Mouse (Mus musculus) hindbrain, embryonic 13.5 days (tissue): ENCODE measurements around the gene Garnl3. TPM values are rescaled to one million over a fixed set of nuclear protein-coding genes. Genes with fewer than 3 reads are reported as not detected.

Experiments
- ATAC-seq: fragments of 200-750 bp; cut with Nextera tagmentation; 2 replicates; pipeline ENCODE4 v1.8.0; 2017; ENCODE audit warnings: moderate TSS enrichment; ENCODE audit not compliant: low FRiP score
- H3K27ac ChIP-seq: fragments of 300-500 bp; sonication (generic); 2 replicates; pipeline ENCODE4 v1.5.1; 2015; ENCODE audit warnings: inconsistent platforms, mild to moderate bottlenecking, moderate library complexity
- H3K27me3 ChIP-seq: fragments of 300-500 bp; sonication (generic); 2 replicates; pipeline ENCODE4 v1.6.1; 2015; ENCODE audit warnings: mild to moderate bottlenecking, inconsistent platforms
- H3K36me3 ChIP-seq: fragments of 300-500 bp; sonication (generic); 2 replicates; pipeline ENCODE4 v1.6.1; 2015; ENCODE audit warnings: mild to moderate bottlenecking, inconsistent platforms
- H3K4me1 ChIP-seq: fragments of 300-500 bp; sonication (generic); replicated peaks from 2 replicates; pipeline ENCODE4 v1.6.1; 2015; ENCODE audit warnings: inconsistent platforms
- H3K4me2 ChIP-seq: fragments of 300-500 bp; sonication (generic); 2 replicates; pipeline ENCODE4 v1.6.1; 2015; ENCODE audit warnings: inconsistent platforms, mild to moderate bottlenecking, moderate library complexity
- H3K4me3 ChIP-seq: fragments of 300-500 bp; sonication (generic); 2 replicates; pipeline ENCODE4 v1.5.1; 2015; ENCODE audit warnings: mild to moderate bottlenecking, inconsistent platforms
- H3K9ac ChIP-seq: fragments of 300-500 bp; sonication (generic); 2 replicates; pipeline ENCODE4 v1.6.1; 2015; ENCODE audit warnings: mild to moderate bottlenecking, inconsistent platforms
- H3K9me3 ChIP-seq: fragments of 300-500 bp; sonication (generic); 2 replicates; pipeline ENCODE4 v1.6.1; 2016; ENCODE audit warnings: inconsistent platforms
- WGBS: fragments of 180-500 bp; shearing (Covaris S2); methylation state at CpG from one replicate; pipeline ENCODE4 v1.1.7; 2015; 5-methylcytosine and 5-hydroxymethylcytosine counted together
- polyA plus RNA-seq: library from polyadenylated mRNA; unstranded; fragments of >200 nt; fragmentation: Nextera tagmentation; extraction: Ambion mirVana; gene quantifications from 2 replicates; pipeline ENCODE4 v1.2.1, GENCODE M21; 2015

Garnl3 gene
- polyA plus RNA-seq, 1 experiment from 2014 or later, result 36.6 TPM

DNA sequence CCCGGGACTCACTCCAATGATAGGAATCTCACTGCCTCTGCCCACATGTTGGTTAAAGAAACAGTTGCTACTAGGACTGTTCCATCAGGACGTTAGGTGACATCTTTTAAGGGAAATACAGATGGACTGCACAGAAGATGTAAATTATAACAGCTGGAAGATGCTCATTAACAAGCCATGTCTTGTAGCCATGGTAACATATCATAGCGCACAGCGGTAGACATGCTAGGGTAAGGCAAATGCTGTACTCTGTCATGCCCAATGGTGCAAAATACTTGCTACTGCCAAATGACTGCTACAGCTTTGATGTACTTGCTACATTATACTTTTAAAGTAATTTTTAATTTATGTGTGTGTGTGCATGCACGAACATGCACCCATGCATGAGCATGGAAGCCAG lies 154.3 kb downstream of the Garnl3 start:
- Histone ChIP-seq H3K9me3 (no peaks in the 10 kb centered on the region), H3K4me2 (no peak overlapping the region), H3K4me3 (no peak overlapping the region), H3K36me3 (peaks cover 43% of the 10 kb centered on the region), H3K27ac (peak overlapping the region; percentile 48; the same call in 1 of the 2 replicates), H3K4me1 (peaks cover 33% of the 10 kb centered on the region), H3K27me3 (no peaks in the 10 kb centered on the region), H3K9ac (no peak overlapping the region)
- WGBS, result 73% methylated on average over 5 of the region's 5 CpGs
- no peak for ATAC-seq

GRCm38 (mm10) chr2:32974216-32974615 lies 157.2 kb downstream of the Garnl3 start:
- Histone ChIP-seq H3K9me3 (no peaks in the 10 kb centered on the region), H3K36me3 (peaks cover 43% of the 10 kb centered on the region), H3K4me3 (no peak overlapping the region), H3K4me1 (peaks cover 23% of the 10 kb centered on the region), H3K4me2 (no peak overlapping the region), H3K9ac (no peak overlapping the region), H3K27me3 (no peaks in the 10 kb centered on the region), H3K27ac (no peak overlapping the region)
- WGBS, result 94% methylated on average over 8 of the region's 8 CpGs
- ATAC-seq, result no peak

- ATAC-seq, result no peak
- Histone ChIP-seq H3K9ac (no peak overlapping the region; the same call in 1 of the 2 replicates), H3K27me3 (no peaks in the 10 kb centered on the region), H3K4me1 (peaks cover 23% of the 10 kb centered on the region), H3K36me3 (peaks cover 38% of the 10 kb centered on the region), H3K27ac (no peak overlapping the region), H3K4me3 (no peak overlapping the region), H3K9me3 (no peaks in the 10 kb centered on the region), H3K4me2 (no peak overlapping the region)
- 32% methylated on average over 9 of the region's 9 CpGs for WGBS
Observed at GRCm38 (mm10) chr2:32971235-32971634, 160.2 kb downstream of the Garnl3 start.

DNA sequence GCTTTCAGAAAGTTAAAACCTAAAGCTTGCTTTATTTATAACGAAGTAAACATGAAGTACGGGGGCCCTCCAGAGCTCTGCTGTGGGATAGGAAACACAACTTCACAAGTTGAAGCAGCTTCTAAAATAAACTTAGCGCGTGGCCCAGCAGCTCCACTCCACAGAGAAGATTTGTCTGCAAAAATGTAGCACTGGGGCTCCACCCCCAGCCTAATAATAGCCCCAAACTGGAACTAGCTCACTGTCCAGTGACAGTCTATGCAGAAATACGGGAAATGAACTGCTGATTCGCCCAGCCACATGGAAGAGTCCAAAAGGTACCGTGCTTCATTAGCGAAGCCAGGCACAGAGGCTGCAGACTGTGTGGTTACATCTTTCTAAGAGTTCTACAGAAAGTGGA lies 162.1 kb downstream of the Garnl3 start:
- no peaks in the 10 kb centered on the region for H3K27me3 ChIP-seq
- ATAC-seq, result no peak
- no peak overlapping the region for H3K27ac ChIP-seq
- H3K4me2 ChIP-seq, result no peak overlapping the region
- no peak overlapping the region for H3K9ac ChIP-seq
- H3K36me3 ChIP-seq, result peaks cover 25% of the 10 kb centered on the region
- H3K4me1 ChIP-seq, result peaks cover 32% of the 10 kb centered on the region
- 88% methylated on average over 8 of the region's 8 CpGs for WGBS
- no peak overlapping the region for H3K4me3 ChIP-seq
- H3K9me3 ChIP-seq, result no peaks in the 10 kb centered on the region

GRCm38 (mm10) chr2:32968024-32968614 lies 163.3 kb downstream of the Garnl3 start:
- H3K27me3 ChIP-seq, result no peaks in the 10 kb centered on the region
- peak overlapping the region; percentile 91 for H3K4me2 ChIP-seq
- no peaks in the 10 kb centered on the region for H3K9me3 ChIP-seq
- WGBS, result 89% methylated on average over 9 of the region's 9 CpGs
- ATAC-seq, result 0 out of 2 replicates have a peak, but pooled peaks have one; percentile 1
- H3K4me3 ChIP-seq, result peak overlapping the region; percentile 55
- H3K36me3 ChIP-seq, result peaks cover 25% of the 10 kb centered on the region
- H3K4me1 ChIP-seq, result peaks cover 44% of the 10 kb centered on the region
- H3K9ac ChIP-seq, result peak overlapping the region; percentile 76
- H3K27ac ChIP-seq, result peak overlapping the region; percentile 93; the same call in 1 of the 2 replicates

GRCm38 (mm10) chr2:32966689-32967631 lies 164.5 kb downstream of the Garnl3 start:
- H3K27me3 ChIP-seq, result no peaks in the 10 kb centered on the region

GRCm38 (mm10) chr2:32966184-32966688 lies 165.2 kb downstream of the Garnl3 start:
- Histone ChIP-seq H3K27me3 (no peaks in the 10 kb centered on the region), H3K9ac (peak overlapping the region; percentile 76), H3K4me3 (peak overlapping the region; percentile 55), H3K9me3 (no peaks in the 10 kb centered on the region), H3K4me1 (peaks cover 54% of the 10 kb centered on the region), H3K36me3 (peaks cover 22% of the 10 kb centered on the region), H3K4me2 (peak overlapping the region; percentile 91), H3K27ac (peak overlapping the region; percentile 93)
- 14% methylated on average over 13 of the region's 13 CpGs for WGBS
- ATAC-seq, result no peak

More at GRCm38 (mm10) chr2:32966689-32967631, 164.5 kb downstream of the Garnl3 start:
- peak; percentile 89 for ATAC-seq
- peaks cover 22% of the 10 kb centered on the region for H3K36me3 ChIP-seq
- H3K4me1 ChIP-seq, result peaks cover 55% of the 10 kb centered on the region
- peak overlapping the region; percentile 93 for H3K27ac ChIP-seq
- peak overlapping the region; percentile 55 for H3K4me3 ChIP-seq
- under 1% methylated on average over 55 of the region's 55 CpGs for WGBS
- no peaks in the 10 kb centered on the region for H3K9me3 ChIP-seq
- H3K4me2 ChIP-seq, result peak overlapping the region; percentile 91
- peak overlapping the region; percentile 76 for H3K9ac ChIP-seq

DNA sequence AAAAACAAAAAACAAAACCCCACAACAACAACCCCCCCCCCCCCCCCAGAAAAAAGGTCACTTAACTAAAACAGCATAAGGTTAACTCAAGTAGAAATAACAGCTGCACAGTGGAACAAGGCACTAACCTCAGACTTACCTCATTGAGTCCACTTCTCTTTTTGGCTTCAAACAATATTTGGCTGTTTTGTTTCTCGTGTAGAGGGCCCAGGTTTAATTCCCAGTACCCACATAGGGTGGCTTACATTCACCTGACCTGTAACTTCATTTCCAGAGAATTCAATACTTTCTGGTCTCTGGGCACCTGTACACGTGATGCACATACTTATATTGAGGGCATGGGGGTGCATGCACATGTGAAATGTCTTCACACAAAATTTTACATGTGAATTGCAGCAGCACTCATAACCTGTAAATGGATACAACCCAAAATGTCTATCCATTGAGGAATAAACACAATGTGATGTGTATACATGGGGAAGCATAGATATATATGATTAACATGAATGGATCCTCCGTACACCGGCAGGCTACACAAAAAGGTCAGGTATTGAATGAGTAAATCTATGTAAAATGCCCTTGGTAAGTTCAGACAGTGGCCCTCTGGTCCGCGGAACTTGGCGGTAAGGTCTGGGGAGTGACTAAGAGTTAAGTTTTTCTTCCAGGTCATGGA lies 165.8 kb downstream of the Garnl3 start:
- H3K27me3 ChIP-seq, result no peaks in the 10 kb centered on the region
- peaks cover 22% of the 10 kb centered on the region for H3K36me3 ChIP-seq
- no peak overlapping the region for H3K27ac ChIP-seq
- no peaks in the 10 kb centered on the region for H3K9me3 ChIP-seq
- ATAC-seq, result no peak
- no peak overlapping the region for H3K9ac ChIP-seq
- no peak overlapping the region for H3K4me3 ChIP-seq
- WGBS, result 19% methylated on average over 7 of the region's 7 CpGs
- no peak overlapping the region for H3K4me2 ChIP-seq
- H3K4me1 ChIP-seq, result peaks cover 58% of the 10 kb centered on the region

DNA sequence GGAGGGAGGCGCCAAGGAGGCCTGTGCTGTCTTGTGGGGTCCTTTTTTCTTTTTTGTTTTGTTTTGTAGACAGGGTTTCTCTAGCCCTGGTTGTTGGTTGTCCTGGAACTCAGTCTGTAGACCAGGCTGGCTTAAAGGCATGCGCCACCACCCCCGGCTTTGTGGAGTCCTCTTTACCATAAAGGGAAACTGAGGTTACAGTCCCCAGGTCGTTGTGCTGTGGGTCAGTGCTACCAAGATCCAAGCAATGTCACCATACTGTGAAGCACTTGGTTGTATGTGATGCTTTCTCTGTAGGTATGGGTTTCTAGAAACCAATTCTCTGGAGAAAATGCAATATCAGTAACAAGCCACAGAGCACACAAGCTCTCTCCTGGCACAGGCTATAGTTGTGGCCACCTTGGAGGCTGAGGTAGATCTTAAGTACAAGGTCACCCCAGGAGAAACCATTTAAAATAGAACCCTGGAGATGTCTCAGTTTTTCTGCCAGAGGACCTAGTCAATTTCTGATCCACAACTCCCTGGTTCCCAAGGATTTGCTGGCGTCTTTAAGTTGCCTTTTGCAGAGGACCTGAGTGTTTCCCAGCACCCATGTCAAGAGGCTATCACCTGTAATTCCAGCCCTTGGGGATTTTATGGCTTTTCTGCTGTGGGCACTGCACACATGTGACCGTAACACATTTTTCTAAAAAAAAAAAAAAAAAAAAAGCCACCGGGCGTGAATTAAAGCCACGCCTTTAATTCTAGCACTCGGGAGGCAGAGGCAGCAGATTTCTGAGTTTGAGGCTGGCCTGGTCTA lies 166.6 kb downstream of the Garnl3 start:
- Histone ChIP-seq H3K9me3 (no peaks in the 10 kb centered on the region), H3K4me3 (no peak overlapping the region)

DNA sequence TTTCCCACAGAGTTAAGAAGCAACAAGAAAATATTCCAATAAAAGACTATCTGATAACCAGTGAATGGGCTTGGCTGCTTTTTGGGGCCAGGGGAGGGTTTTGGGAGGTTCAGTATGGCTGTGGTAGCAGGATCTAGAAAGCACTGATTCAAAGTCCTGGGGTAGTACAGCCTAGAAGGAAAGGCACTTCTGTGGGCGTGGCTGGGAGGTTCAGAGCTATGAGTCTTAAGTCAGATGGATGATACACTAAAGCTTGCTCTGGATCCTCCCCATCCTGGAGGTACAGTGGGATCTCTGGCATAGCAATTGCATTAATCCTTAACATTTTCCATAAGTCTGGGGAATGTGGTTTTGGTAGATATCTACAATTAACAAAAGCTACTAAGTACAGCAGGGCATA lies 167.5 kb downstream of the Garnl3 start:
- no peaks in the 10 kb centered on the region for H3K27me3 ChIP-seq
- H3K4me2 ChIP-seq, result no peak overlapping the region
- H3K9ac ChIP-seq, result peak overlapping the region; percentile 91; the same call in 1 of the 2 replicates
- H3K36me3 ChIP-seq, result peaks cover 29% of the 10 kb centered on the region
- no peak for ATAC-seq
- peaks cover 64% of the 10 kb centered on the region for H3K4me1 ChIP-seq
- no peak overlapping the region for H3K27ac ChIP-seq
- peak overlapping the region; percentile 5; the same call in 1 of the 2 replicates for H3K4me3 ChIP-seq
- no peaks in the 10 kb centered on the region for H3K9me3 ChIP-seq
- WGBS, result 71% methylated on average over 1 of the region's 1 CpGs

More for the DNA sequence above, 166.6 kb downstream of the Garnl3 start:
- no peak overlapping the region for H3K4me2 ChIP-seq
- peaks cover 63% of the 10 kb centered on the region for H3K4me1 ChIP-seq
- no peak overlapping the region for H3K9ac ChIP-seq
- WGBS, result 30% methylated on average over 10 of the region's 10 CpGs
- no peaks in the 10 kb centered on the region for H3K27me3 ChIP-seq
- ATAC-seq, result no peak
- no peak overlapping the region for H3K27ac ChIP-seq
- peaks cover 22% of the 10 kb centered on the region for H3K36me3 ChIP-seq

DNA sequence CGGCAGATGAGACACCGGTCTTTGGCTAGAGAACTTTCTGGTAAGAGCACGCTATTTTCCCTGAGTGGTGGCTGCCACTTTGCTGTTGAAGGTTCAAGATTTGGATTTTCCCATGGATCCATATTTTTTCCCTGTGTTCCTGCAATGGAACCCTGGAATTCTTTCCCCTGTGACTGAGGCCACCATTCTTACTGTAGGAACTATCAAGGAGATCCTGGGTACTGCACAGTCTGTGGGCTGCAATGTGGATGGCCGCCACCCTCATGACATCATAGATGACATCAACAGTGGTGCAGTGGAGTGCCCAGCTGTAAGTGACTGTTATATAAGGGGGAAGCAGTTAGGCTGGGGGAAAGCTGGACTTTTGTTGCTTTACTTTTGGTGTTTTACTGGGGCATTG lies 167.9 kb downstream of the Garnl3 start:
- Histone ChIP-seq H3K4me1 (peaks cover 64% of the 10 kb centered on the region), H3K27me3 (no peaks in the 10 kb centered on the region), H3K4me3 (peak overlapping the region; percentile 5; the same call in 1 of the 2 replicates), H3K36me3 (peaks cover 30% of the 10 kb centered on the region), H3K4me2 (peak overlapping the region; percentile 97), H3K9ac (peak overlapping the region; percentile 91; the same call in 1 of the 2 replicates), H3K9me3 (no peaks in the 10 kb centered on the region), H3K27ac (no peak overlapping the region)
- ATAC-seq, result no peak
- 75% methylated on average over 4 of the region's 4 CpGs for WGBS
